8 mouse cellular contexts compared by ENCODE assay signal in the genomic region with DNA sequence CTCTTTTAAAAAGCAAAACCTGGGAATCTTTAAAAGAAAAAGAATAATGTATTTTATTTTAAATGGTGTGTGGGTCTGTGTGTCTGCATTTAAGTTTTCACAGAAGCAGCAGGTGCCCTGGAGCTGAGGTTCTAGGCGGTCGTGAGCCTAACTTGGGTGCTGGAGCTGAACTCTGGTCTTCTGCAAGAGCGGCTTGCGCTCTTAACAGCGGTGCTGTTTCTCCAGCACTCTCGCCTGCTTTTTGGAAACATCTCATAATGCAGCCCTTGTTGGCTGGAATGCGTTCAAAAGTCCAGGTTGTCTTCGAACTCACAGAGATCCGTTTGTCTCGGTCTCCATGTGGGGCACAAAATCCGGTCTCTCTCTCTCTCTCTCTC. TPM values are rescaled to one million over a fixed set of nuclear protein-coding genes. Genes with fewer than 3 reads are reported as not detected.
DNase-seq lines count a peak whose midpoint lies in the region; ATAC-seq and TF ChIP-seq lines count a peak whose summit lies in the region.

No protein-coding gene starts in this region.

- TF ChIP-seq CTCF in E14TG2a.4 (conservative IDR thresholded peaks at IDR 0.05; ENCODE audit: low read length): no peak

- H3K9me3 ChIP-seq in heart, embryonic 11.5 days (replicated peaks; ENCODE audit: control insufficient read depth, low read length): no peaks in the 10 kb centered on the region
- no peaks in the 10 kb centered on the region for H3K9me3 ChIP-seq in E14TG2a.4 (ENCODE audit: low read length)
- H3K9me3 ChIP-seq in embryonic facial prominence, embryonic 15.5 days (replicated peaks): no peaks in the 10 kb centered on the region
- no peaks in the 10 kb centered on the region for H3K9me3 ChIP-seq in intestine, embryonic 15.5 days

- peak overlapping the region; percentile 86 for H3K4me3 ChIP-seq in heart, embryonic 11.5 days (ENCODE audit: low read depth, low read length)
- H3K4me3 ChIP-seq in E14TG2a.4 (replicated peaks; ENCODE audit: low read length): peak overlapping the region; percentile 98
- peak overlapping the region; percentile 75 for H3K4me3 ChIP-seq in embryonic facial prominence, embryonic 15.5 days (replicated peaks)
- peak overlapping the region; percentile 90 for H3K4me3 ChIP-seq in intestine, embryonic 15.5 days (replicated peaks)

- no peak for ATAC-seq in heart, embryonic 11.5 days (replicated peaks; ENCODE audit: insufficient number of reproducible peaks, low FRiP score, low TSS enrichment)
- 0 out of 2 replicates have a peak, but pooled peaks have one; percentile 13 for ATAC-seq in embryonic facial prominence, embryonic 15.5 days (ENCODE audit: insufficient number of reproducible peaks, low FRiP score, low TSS enrichment, low read depth)
- peak; percentile 56 for ATAC-seq in intestine, embryonic 15.5 days
- peak; percentile 9 for ATAC-seq in megakaryocyte progenitor cell, adult 5-6 weeks (replicated peaks; ENCODE audit: poor library complexity)

- peak overlapping the region; percentile 85 for H3K4me2 ChIP-seq in heart, embryonic 11.5 days
- peak overlapping the region; percentile 69 for H3K4me2 ChIP-seq in embryonic facial prominence, embryonic 15.5 days (replicated peaks)
- H3K4me2 ChIP-seq in intestine, embryonic 15.5 days (replicated peaks): peak overlapping the region; percentile 63

- H3K36me3 ChIP-seq in heart, embryonic 11.5 days (ENCODE audit: control insufficient read depth, insufficient read depth, low read length): peaks cover 9% of the 10 kb centered on the region
- H3K36me3 ChIP-seq in E14TG2a.4 (ENCODE audit: insufficient read depth, low read length): peaks cover 35% of the 10 kb centered on the region
- H3K36me3 ChIP-seq in embryonic facial prominence, embryonic 15.5 days: peaks cover 25% of the 10 kb centered on the region
- H3K36me3 ChIP-seq in intestine, embryonic 15.5 days: peaks cover 21% of the 10 kb centered on the region

- peak overlapping the region; percentile 94 for H3K9ac ChIP-seq in heart, embryonic 11.5 days (ENCODE audit: low read depth, low read length)
- peak overlapping the region; percentile 26 for H3K9ac ChIP-seq in embryonic facial prominence, embryonic 15.5 days
- H3K9ac ChIP-seq in intestine, embryonic 15.5 days: peak overlapping the region; percentile 50; the same call in 1 of the 2 replicates

- H3K4me1 ChIP-seq in heart, embryonic 11.5 days (ENCODE audit: control insufficient read depth, insufficient read depth, low read length): peaks cover 11% of the 10 kb centered on the region
- peaks cover 66% of the 10 kb centered on the region for H3K4me1 ChIP-seq in E14TG2a.4 (replicated peaks; ENCODE audit: low read depth, low read length)
- H3K4me1 ChIP-seq in embryonic facial prominence, embryonic 15.5 days: peaks cover 30% of the 10 kb centered on the region
- peaks cover 20% of the 10 kb centered on the region for H3K4me1 ChIP-seq in intestine, embryonic 15.5 days (replicated peaks)

- no peak for DNase-seq in heart, adult 11 months
- no peak for DNase-seq in frontal cortex, postnatal 25 days (ENCODE audit: low spot score in 2 of 2)
- no peak for DNase-seq in gastrocnemius, postnatal 25 days

- peak overlapping the region; percentile 98 for H3K27ac ChIP-seq in heart, embryonic 11.5 days (ENCODE audit: low read depth, low read length)
- peak overlapping the region; percentile 98 for H3K27ac ChIP-seq in embryonic facial prominence, embryonic 15.5 days (replicated peaks)
- H3K27ac ChIP-seq in intestine, embryonic 15.5 days: peak overlapping the region; percentile 98; the same call in 1 of the 2 replicates

- WGBS in heart, embryonic 11.5 days (ENCODE audit: insufficient replicate concordance): 14% methylated on average over 11 of the region's 11 CpGs
- 5% methylated on average over 11 of the region's 11 CpGs for WGBS in embryonic facial prominence, embryonic 15.5 days
- WGBS in intestine, embryonic 15.5 days: 10% methylated on average over 11 of the region's 11 CpGs

- H3K27me3 ChIP-seq in heart, embryonic 11.5 days (ENCODE audit: control insufficient read depth, insufficient read depth, low read length): no peaks in the 10 kb centered on the region
- H3K27me3 ChIP-seq in E14TG2a.4 (ENCODE audit: insufficient read depth, low read length): no peaks in the 10 kb centered on the region
- no peaks in the 10 kb centered on the region for H3K27me3 ChIP-seq in embryonic facial prominence, embryonic 15.5 days
- no peaks in the 10 kb centered on the region for H3K27me3 ChIP-seq in intestine, embryonic 15.5 days (replicated peaks)

RNA-seq across cellular contexts. Expression of gene Cdk2, which starts 0.5 kb away (rescaled TPM):
- 91.1 and 98.5 TPM in 2 replicates for polyA plus RNA-seq in heart, embryonic 11.5 days (2014; fragmentation: Nextera tagmentation; extraction: Ambion mirVana)
- polyA plus RNA-seq in embryonic facial prominence, embryonic 15.5 days (2015; fragmentation: Nextera tagmentation; extraction: Ambion mirVana): 105 TPM in 2 replicates
- polyA plus RNA-seq in intestine, embryonic 15.5 days (2015; fragmentation: Nextera tagmentation; extraction: Ambion mirVana): 72.7 and 80.9 TPM in 2 replicates
- total RNA-seq in megakaryocyte progenitor cell, adult 5-6 weeks (2015): 83.1 and 98.3 TPM in 2 replicates
- total RNA-seq in megakaryocyte progenitor cell, adult 5-6 weeks (2017): 65.8 and 68.0 TPM in 2 replicates
- total RNA-seq in gastrocnemius, postnatal 25 days (2021): 1 to 10 TPM; 3.8 to 5.3 TPM

RNA-seq across cellular contexts. Expression of gene Pmel, which starts 1.3 kb away (rescaled TPM):
- 0.96 and 1.5 TPM in 2 replicates for polyA plus RNA-seq in heart, embryonic 11.5 days (2014; fragmentation: Nextera tagmentation; extraction: Ambion mirVana)
- polyA plus RNA-seq in embryonic facial prominence, embryonic 15.5 days (2015; fragmentation: Nextera tagmentation; extraction: Ambion mirVana): 27.2 and 29.8 TPM in 2 replicates
- 1.0 and 1.1 TPM in 2 replicates for polyA plus RNA-seq in intestine, embryonic 15.5 days (2015; fragmentation: Nextera tagmentation; extraction: Ambion mirVana)
- total RNA-seq in megakaryocyte progenitor cell, adult 5-6 weeks (2015): 0.12 and 0.68 TPM in 2 replicates
- total RNA-seq in megakaryocyte progenitor cell, adult 5-6 weeks (2017): 0.96 TPM in 1 of 2 replicates, not detected in the other
- total RNA-seq in gastrocnemius, postnatal 25 days (2021): under 1 TPM; 0.41 to 0.70 TPM

RNA-seq across cellular contexts. Expression of gene Rab5b, which starts 9.2 kb away (rescaled TPM):
- polyA plus RNA-seq in heart, embryonic 11.5 days (2014; fragmentation: Nextera tagmentation; extraction: Ambion mirVana): 51.3 and 64.5 TPM in 2 replicates
- polyA plus RNA-seq in embryonic facial prominence, embryonic 15.5 days (2015; fragmentation: Nextera tagmentation; extraction: Ambion mirVana): 91.6 and 97.4 TPM in 2 replicates
- polyA plus RNA-seq in intestine, embryonic 15.5 days (2015; fragmentation: Nextera tagmentation; extraction: Ambion mirVana): 59.0 and 60.5 TPM in 2 replicates
- total RNA-seq in megakaryocyte progenitor cell, adult 5-6 weeks (2015): 33.1 and 40.2 TPM in 2 replicates
- 47.9 and 50.6 TPM in 2 replicates for total RNA-seq in megakaryocyte progenitor cell, adult 5-6 weeks (2017)
- total RNA-seq in gastrocnemius, postnatal 25 days (2021): 10 to 100 TPM; 78.9 to 80.0 TPM

RNA-seq across cellular contexts. Expression of gene Suox, which starts 31.4 kb away (rescaled TPM):
- 11.1 and 12.4 TPM in 2 replicates for polyA plus RNA-seq in heart, embryonic 11.5 days (2014; fragmentation: Nextera tagmentation; extraction: Ambion mirVana)
- 19.3 and 20.9 TPM in 2 replicates for polyA plus RNA-seq in embryonic facial prominence, embryonic 15.5 days (2015; fragmentation: Nextera tagmentation; extraction: Ambion mirVana)
- polyA plus RNA-seq in intestine, embryonic 15.5 days (2015; fragmentation: Nextera tagmentation; extraction: Ambion mirVana): 11.9 and 12.1 TPM in 2 replicates
- total RNA-seq in megakaryocyte progenitor cell, adult 5-6 weeks (2015): 2.0 and 2.2 TPM in 2 replicates
- 4.8 and 5.6 TPM in 2 replicates for total RNA-seq in megakaryocyte progenitor cell, adult 5-6 weeks (2017)
- total RNA-seq in gastrocnemius, postnatal 25 days (2021): 10 to 100 TPM; 17.7 to 20.7 TPM

RNA-seq across cellular contexts. Expression of gene Dgka, which starts 39.4 kb away (rescaled TPM):
- polyA plus RNA-seq in heart, embryonic 11.5 days (2014; fragmentation: Nextera tagmentation; extraction: Ambion mirVana): 5.6 and 5.9 TPM in 2 replicates
- 25.6 and 26.5 TPM in 2 replicates for polyA plus RNA-seq in embryonic facial prominence, embryonic 15.5 days (2015; fragmentation: Nextera tagmentation; extraction: Ambion mirVana)
- 7.1 and 7.4 TPM in 2 replicates for polyA plus RNA-seq in intestine, embryonic 15.5 days (2015; fragmentation: Nextera tagmentation; extraction: Ambion mirVana)
- 9.6 and 13.0 TPM in 2 replicates for total RNA-seq in megakaryocyte progenitor cell, adult 5-6 weeks (2015)
- 9.1 and 10.7 TPM in 2 replicates for total RNA-seq in megakaryocyte progenitor cell, adult 5-6 weeks (2017)
- 1 to 10 TPM; 8.0 to 8.3 TPM for total RNA-seq in gastrocnemius, postnatal 25 days (2021)

Comparison
In these comparisons a context has a peak if more than half of its experiments do, and no peak if none do; other contexts are left out.
1. H3K9ac ChIP-seq: peak in every context shown above with its lines; median percentile 94 in heart, embryonic 11.5 days; 50 in intestine, embryonic 15.5 days; 26 in embryonic facial prominence, embryonic 15.5 days.
2. RNA of gene Pmel, which starts 1.3 kb away (polyA plus RNA-seq): 27.2 to 29.8 TPM in embryonic facial prominence, embryonic 15.5 days; 0.96 to 1.5 TPM in heart, embryonic 11.5 days and 1.0 to 1.1 TPM in intestine, embryonic 15.5 days; every median in the first group is over 10 times any median in the second.
3. Peak in every context shown above with its lines, with median percentiles within 50 percentile points of each other: H3K27ac ChIP-seq, H3K4me2 ChIP-seq and H3K4me3 ChIP-seq.